Mouse (Mus musculus): ENCODE data around the gene Slc8b1.

GRCm38 (mm10) chr5:120493440-120493839 lies 17.5 kb upstream of the Slc8b1 start:
- TF ChIP-seq CTCF (IDR thresholded peaks at IDR 0.05; ENCODE audit: extremely low read depth, insufficient read length, insufficient replicate concordance, low read depth, low read length) (no peak), POLR2A (IDR thresholded peaks at IDR 0.05; ENCODE audit: low read depth, low read length) (no peak)
